Mouse (Mus musculus): ENCODE results near the gene Tanc1. TPM values are rescaled to one million over a fixed set of nuclear protein-coding genes. Genes with fewer than 3 reads are reported as not detected.

Gene Tanc1
- polyA plus RNA-seq, 1 experiment from 2014 or later, result 10.0 TPM

GRCm38 (mm10) chr2:59676442-59676841 lies 64.6 kb downstream of the Tanc1 start:
- Histone ChIP-seq H3K36me3 (no peaks in the 10 kb centered on the region), H3K27me3 (no peaks in the 10 kb centered on the region)
- no peak for ATAC-seq (ENCODE audit: low read depth)

GRCm38 (mm10) chr2:59679424-59680020 lies 67.7 kb downstream of the Tanc1 start:
- 88% methylated on average over 10 of the region's 10 CpGs for WGBS
- no peaks in the 10 kb centered on the region for H3K36me3 ChIP-seq
- no peaks in the 10 kb centered on the region for H3K27me3 ChIP-seq
- H3K4me3 ChIP-seq, result no peak overlapping the region
- H3K27ac ChIP-seq (replicated peaks), result no peak overlapping the region
- no peak overlapping the region for H3K4me2 ChIP-seq
- peaks cover 6% of the 10 kb centered on the region; the same call in 1 of the 2 replicates for H3K4me1 ChIP-seq (replicated peaks)
- ATAC-seq (ENCODE audit: low read depth), result no peak
- no peaks in the 10 kb centered on the region for H3K9me3 ChIP-seq
- no peak overlapping the region for H3K9ac ChIP-seq

More at GRCm38 (mm10) chr2:59676442-59676841, 64.6 kb downstream of the Tanc1 start:
- Histone ChIP-seq H3K9ac (no peak overlapping the region), H3K4me1 (replicated peaks) (peaks cover 14% of the 10 kb centered on the region), H3K4me2 (no peak overlapping the region), H3K27ac (replicated peaks) (no peak overlapping the region), H3K4me3 (no peak overlapping the region), H3K9me3 (no peaks in the 10 kb centered on the region)
- WGBS, result 60% methylated on average over 6 of the region's 6 CpGs

GRCm38 (mm10) chr2:59680736-59681135 lies 68.9 kb downstream of the Tanc1 start:
- Histone ChIP-seq H3K9me3 (no peaks in the 10 kb centered on the region), H3K27me3 (no peaks in the 10 kb centered on the region), H3K27ac (replicated peaks) (no peak overlapping the region), H3K9ac (no peak overlapping the region), H3K4me2 (no peak overlapping the region), H3K36me3 (no peaks in the 10 kb centered on the region), H3K4me1 (replicated peaks) (peaks cover 5% of the 10 kb centered on the region), H3K4me3 (no peak overlapping the region)
- ATAC-seq (ENCODE audit: low read depth), result no peak
- WGBS, result 89% methylated on average over 5 of the region's 5 CpGs

GRCm38 (mm10) chr2:59681181-59681580 lies 69.3 kb downstream of the Tanc1 start:
- Histone ChIP-seq H3K27ac (replicated peaks) (no peak overlapping the region), H3K9me3 (no peaks in the 10 kb centered on the region), H3K9ac (no peak overlapping the region), H3K36me3 (no peaks in the 10 kb centered on the region), H3K27me3 (no peaks in the 10 kb centered on the region), H3K4me3 (no peak overlapping the region), H3K4me1 (replicated peaks) (peaks cover 5% of the 10 kb centered on the region), H3K4me2 (no peak overlapping the region)
- 91% methylated on average over 4 of the region's 4 CpGs for WGBS
- ATAC-seq (ENCODE audit: low read depth), result no peak

- Histone ChIP-seq H3K27ac (replicated peaks) (no peak overlapping the region), H3K27me3 (no peaks in the 10 kb centered on the region), H3K4me3 (no peak overlapping the region), H3K9me3 (no peaks in the 10 kb centered on the region), H3K9ac (no peak overlapping the region), H3K4me1 (replicated peaks) (peaks cover 13% of the 10 kb centered on the region; the same call in 1 of the 2 replicates), H3K4me2 (no peak overlapping the region), H3K36me3 (no peaks in the 10 kb centered on the region)
- no peak for ATAC-seq (ENCODE audit: low read depth)
- WGBS, result 64% methylated on average over 16 of the region's 16 CpGs
Measured at GRCm38 (mm10) chr2:59684864-59685605, 73.2 kb downstream of the Tanc1 start.

GRCm38 (mm10) chr2:59685606-59685950 lies 73.7 kb downstream of the Tanc1 start:
- H3K27me3 ChIP-seq, result no peaks in the 10 kb centered on the region
- H3K36me3 ChIP-seq, result no peaks in the 10 kb centered on the region
- WGBS, result 97% methylated on average over 4 of the region's 4 CpGs
- H3K4me1 ChIP-seq (replicated peaks), result peaks cover 13% of the 10 kb centered on the region; the same call in 1 of the 2 replicates
- ATAC-seq (ENCODE audit: low read depth), result no peak
- H3K9me3 ChIP-seq, result no peaks in the 10 kb centered on the region
- H3K9ac ChIP-seq, result no peak overlapping the region
- no peak overlapping the region for H3K27ac ChIP-seq (replicated peaks)
- H3K4me2 ChIP-seq, result no peak overlapping the region
- no peak overlapping the region for H3K4me3 ChIP-seq

GRCm38 (mm10) chr2:59688261-59689104 lies 76.6 kb downstream of the Tanc1 start:
- no peak for ATAC-seq (ENCODE audit: low read depth)
- H3K27me3 ChIP-seq, result no peaks in the 10 kb centered on the region
- H3K27ac ChIP-seq (replicated peaks), result no peak overlapping the region
- peaks cover 18% of the 10 kb centered on the region for H3K4me1 ChIP-seq (replicated peaks)
- H3K4me3 ChIP-seq, result no peak overlapping the region
- WGBS, result 24% methylated on average over 16 of the region's 16 CpGs
- H3K4me2 ChIP-seq, result no peak overlapping the region
- no peak overlapping the region for H3K9ac ChIP-seq
- no peaks in the 10 kb centered on the region for H3K36me3 ChIP-seq
- H3K9me3 ChIP-seq, result no peaks in the 10 kb centered on the region

GRCm38 (mm10) chr2:59691112-59691511 lies 79.3 kb downstream of the Tanc1 start:
- H3K4me3 ChIP-seq, result no peak overlapping the region
- no peaks in the 10 kb centered on the region for H3K36me3 ChIP-seq
- no peak overlapping the region for H3K9ac ChIP-seq
- no peak for ATAC-seq (ENCODE audit: low read depth)
- peaks cover 13% of the 10 kb centered on the region for H3K4me1 ChIP-seq (replicated peaks)
- WGBS, result 62% methylated on average over 4 of the region's 4 CpGs
- H3K27me3 ChIP-seq, result no peaks in the 10 kb centered on the region
- H3K9me3 ChIP-seq, result no peaks in the 10 kb centered on the region
- no peak overlapping the region for H3K4me2 ChIP-seq
- no peak overlapping the region for H3K27ac ChIP-seq (replicated peaks)

- H3K9me3 ChIP-seq, result no peaks in the 10 kb centered on the region
- H3K27me3 ChIP-seq, result no peaks in the 10 kb centered on the region
- no peaks in the 10 kb centered on the region for H3K36me3 ChIP-seq
- no peak for ATAC-seq (ENCODE audit: low read depth)
- H3K9ac ChIP-seq, result no peak overlapping the region
- H3K4me3 ChIP-seq, result no peak overlapping the region
- H3K4me1 ChIP-seq (replicated peaks), result peaks cover 25% of the 10 kb centered on the region
- WGBS, result 86% methylated on average over 5 of the region's 5 CpGs
- no peak overlapping the region for H3K4me2 ChIP-seq
- H3K27ac ChIP-seq (replicated peaks), result no peak overlapping the region
Measured at GRCm38 (mm10) chr2:59693473-59693872, 81.6 kb downstream of the Tanc1 start.

- no peak overlapping the region for H3K27ac ChIP-seq (replicated peaks)
- H3K36me3 ChIP-seq, result no peaks in the 10 kb centered on the region
- peaks cover 22% of the 10 kb centered on the region for H3K4me1 ChIP-seq (replicated peaks)
- WGBS, result 81% methylated on average over 3 of the region's 3 CpGs
- H3K9me3 ChIP-seq, result no peaks in the 10 kb centered on the region
- no peak overlapping the region for H3K4me2 ChIP-seq
- H3K9ac ChIP-seq, result no peak overlapping the region
- no peak overlapping the region for H3K4me3 ChIP-seq
- no peaks in the 10 kb centered on the region for H3K27me3 ChIP-seq
- no peak for ATAC-seq (ENCODE audit: low read depth)
Measured at GRCm38 (mm10) chr2:59697123-59697522, 85.3 kb downstream of the Tanc1 start.

- ATAC-seq (ENCODE audit: low read depth), result peak; percentile 84
- peak overlapping the region; percentile 31; the same call in 1 of the 2 replicates for H3K9ac ChIP-seq
- H3K27ac ChIP-seq (replicated peaks), result peak overlapping the region; percentile 34
- H3K4me2 ChIP-seq, result peak overlapping the region; percentile 48
- H3K4me3 ChIP-seq, result peak overlapping the region; percentile 14; the same call in 1 of the 2 replicates
- WGBS, result 2% methylated on average over 15 of the region's 16 CpGs
- peaks cover 22% of the 10 kb centered on the region for H3K4me1 ChIP-seq (replicated peaks)
- no peaks in the 10 kb centered on the region for H3K9me3 ChIP-seq
- no peaks in the 10 kb centered on the region for H3K27me3 ChIP-seq
- no peaks in the 10 kb centered on the region for H3K36me3 ChIP-seq
Measured at GRCm38 (mm10) chr2:59697722-59698634, 86.1 kb downstream of the Tanc1 start.

All from neural tube, embryonic 13.5 days (tissue).